Mouse (Mus musculus): ENCODE results near the gene Accsl. TPM values are rescaled to one million over a fixed set of nuclear protein-coding genes. Genes with fewer than 3 reads are reported as not detected.

The Accsl gene
- total RNA-seq, 2 experiments from 2014 or later, result not detected

DNA sequence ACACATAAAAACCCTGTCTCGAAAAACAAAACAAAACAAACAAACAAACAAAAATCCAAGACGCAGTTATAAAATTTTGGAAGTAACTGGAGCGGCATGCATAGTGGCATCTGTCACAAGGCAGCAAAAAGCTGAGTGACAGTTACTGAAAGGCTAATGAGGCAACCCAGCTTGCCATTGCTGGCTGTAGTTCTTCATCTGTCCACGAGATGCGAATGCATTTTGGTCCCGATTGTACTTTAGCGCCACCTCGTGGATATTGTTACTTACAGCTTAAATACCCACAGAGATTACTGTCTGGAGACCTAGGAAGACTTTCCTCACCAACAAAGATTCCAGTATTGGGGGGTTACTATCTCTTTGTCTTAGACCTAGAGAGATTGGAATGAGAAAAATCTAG lies 45.4 kb downstream of the Accsl start:
- peak; percentile 60 for DNase-seq
- intact Hi-C loops (cut with DNase I; ENCODE audit: low total_unique reads), result no loop called here

GRCm38 (mm10) chr2:93822045-93822749 lies 46.8 kb downstream of the Accsl start, which contains the start of gene Ext2:
Gene Ext2, minus strand, starts transcription at chr2:93822568.
- peak; percentile 89 for DNase-seq

DNA sequence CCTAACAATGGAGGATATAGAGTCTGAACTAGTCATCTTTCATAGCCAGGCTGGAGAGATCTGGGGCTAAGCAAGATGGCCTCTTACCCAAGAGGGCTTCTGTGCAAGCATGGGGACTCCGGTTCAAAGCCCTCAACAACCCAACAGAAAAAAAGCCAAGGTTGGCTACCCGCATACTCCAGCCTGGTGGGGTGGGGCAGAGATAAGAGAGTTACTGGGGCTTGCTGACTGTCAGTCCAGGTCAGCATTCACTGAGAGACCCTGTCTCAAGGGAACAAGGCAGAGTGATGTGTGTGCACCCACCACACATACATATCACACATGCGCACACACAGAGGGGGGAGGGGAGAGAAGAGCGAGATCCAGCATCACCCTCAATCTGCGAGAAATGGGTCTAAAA lies 51.2 kb downstream of the Accsl start:
- intact Hi-C loops (cut with DNase I; ENCODE audit: low total_unique reads), result loop anchor here (10.0 kb wide), 1 partner anchor 343 kb away; no protein-coding TSS in a partner anchor

More at GRCm38 (mm10) chr2:93822045-93822749, 46.8 kb downstream of the Accsl start, which contains the start of gene Ext2:
- intact Hi-C loops (cut with DNase I; ENCODE audit: low total_unique reads), result no loop called here

DNA sequence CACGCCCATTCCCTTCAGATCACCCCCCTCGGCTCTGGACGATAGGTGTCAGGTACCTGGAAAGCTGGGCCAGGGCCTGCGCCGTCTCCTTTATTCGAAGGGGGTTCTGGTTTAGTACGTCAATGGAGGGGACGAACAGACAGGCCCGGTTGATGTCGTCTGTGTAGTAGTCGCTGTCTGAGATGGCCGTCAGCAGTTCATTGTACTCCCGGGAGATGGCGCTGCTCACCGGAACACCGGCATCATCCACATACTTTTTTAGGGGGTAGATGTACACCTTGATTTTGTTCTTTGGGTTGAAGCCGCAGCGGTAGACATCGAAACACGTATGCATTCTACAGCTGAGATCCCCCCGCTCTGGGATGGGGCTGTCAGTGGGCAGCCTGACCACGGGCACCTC lies 55.6 kb downstream of the Accsl start:
- intact Hi-C loops (cut with DNase I; ENCODE audit: low total_unique reads), result loop anchor here (10.0 kb wide), 1 partner anchor 339 kb away; no protein-coding TSS in a partner anchor
- DNase-seq, result no peak

More for the DNA sequence above, 51.2 kb downstream of the Accsl start:
- no peak for DNase-seq

DNA sequence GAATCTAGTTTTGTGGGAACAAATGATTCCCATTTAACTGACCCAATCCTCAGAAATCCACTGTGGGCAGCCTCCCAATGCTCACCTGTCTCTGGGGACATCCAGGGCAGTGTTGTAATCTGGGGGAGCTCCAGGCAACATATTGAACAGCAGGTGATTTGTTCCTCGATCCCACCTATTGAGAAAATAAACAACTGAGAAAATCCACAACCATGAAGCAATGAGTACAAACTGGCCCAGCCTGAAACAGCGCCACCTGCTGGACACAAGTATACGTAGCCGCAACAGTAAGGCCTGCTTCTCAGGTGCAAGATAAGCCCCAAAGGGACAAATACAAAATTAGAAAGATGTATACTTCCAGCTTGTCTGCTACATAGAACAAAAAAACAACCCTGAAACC lies 57.1 kb downstream of the Accsl start:
- intact Hi-C loops (cut with DNase I; ENCODE audit: low total_unique reads), result loop anchor here (10.0 kb wide), 1 partner anchor 337 kb away; no protein-coding TSS in a partner anchor
- peak; percentile 56 for DNase-seq

- intact Hi-C loops (cut with DNase I; ENCODE audit: low total_unique reads), result loop anchor here (10.0 kb wide), 1 partner anchor 335 kb away; no protein-coding TSS in a partner anchor
These were observed 59.0 kb downstream of the Accsl start for GRCm38 (mm10) chr2:93809931-93810330.

GRCm38 (mm10) chr2:93808071-93808470 lies 60.9 kb downstream of the Accsl start:
- DNase-seq, result no peak
- intact Hi-C loops (cut with DNase I; ENCODE audit: low total_unique reads), result no loop called here

More at GRCm38 (mm10) chr2:93809931-93810330, 59.0 kb downstream of the Accsl start:
- DNase-seq, result peak; percentile 42

DNA sequence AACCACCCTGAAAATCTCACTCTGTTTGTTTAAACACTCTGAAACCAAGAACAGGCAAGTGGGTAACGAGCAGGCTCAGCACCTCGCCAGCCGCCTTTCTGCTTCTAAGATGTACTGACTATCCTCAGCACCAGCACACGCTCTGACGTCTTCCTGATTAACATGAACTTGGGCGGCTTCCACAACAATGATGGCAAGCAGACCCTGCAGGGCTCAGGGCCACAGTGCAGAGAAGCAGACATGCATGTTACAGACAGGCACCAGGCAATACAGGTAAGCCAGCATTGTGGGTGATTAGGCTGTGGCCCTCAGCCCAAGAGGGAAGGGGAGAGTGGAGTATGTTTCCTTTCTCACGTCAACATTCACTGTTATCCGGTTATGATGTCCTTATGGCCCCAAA lies 61.5 kb downstream of the Accsl start:
- DNase-seq, result no peak
- intact Hi-C loops (cut with DNase I; ENCODE audit: low total_unique reads), result no loop called here

GRCm38 (mm10) chr2:93806487-93807201 lies 62.3 kb downstream of the Accsl start:
- intact Hi-C loops (cut with DNase I; ENCODE audit: low total_unique reads), result no loop called here
- peak; percentile 53 for DNase-seq

- intact Hi-C loops (cut with DNase I; ENCODE audit: low total_unique reads), result no loop called here
- DNase-seq, result no peak
These were observed 63.4 kb downstream of the Accsl start for GRCm38 (mm10) chr2:93805523-93805922.

Other genes with a start within 250 kb of the Accsl start
- under 1 TPM; 0.40 to 0.51 TPM for gene Alx4, start 226.8 kb downstream of the Accsl start, total RNA-seq (2021)
- gene Ext2, start 46.6 kb downstream of the Accsl start, total RNA-seq (2021), result 10 to 100 TPM; 33.5 to 37.8 TPM
- 1 to 10 TPM; 3.0 to 3.4 TPM for gene Accs, start 19.2 kb downstream of the Accsl start, total RNA-seq (2021)
- gene Gm13889, start 88.0 kb upstream of the Accsl start, total RNA-seq (2021), result 10 to 100 TPM in 1 of 2 experiments, 1 to 10 TPM in 1; 9.5 to 15.6 TPM
- under 1 TPM in 1 of 2 experiments, not detected in 1; 0.86 TPM for gene Gm27027, start 127.2 kb upstream of the Accsl start, total RNA-seq (2021)
- gene Alkbh3, start 141.7 kb upstream of the Accsl start, total RNA-seq (2021), result 10 to 100 TPM; 48.9 to 54.0 TPM

Data from gastrocnemius, postnatal 14 days (tissue).